ENCODE assay signal across 8 mouse cellular contexts in genomic region chr5:3345540-3345939, GRCm38 (mm10). TPM values are rescaled to one million over a fixed set of nuclear protein-coding genes. Genes with fewer than 3 reads are reported as not detected.
DNase-seq lines count a peak whose midpoint lies in the region; ATAC-seq and TF ChIP-seq lines count a peak whose summit lies in the region.
"Not testable (repeated sequence)": the region's sequence is repeated elsewhere in the genome, so short reads cannot be mapped to it uniquely, and the experiment has no call there.

No protein-coding gene starts in this region.

- peak; percentile 73 for DNase-seq in 3T3-L1 (ENCODE audit: low read depth, low spot score)
- DNase-seq in Muller cell, postnatal 12 days (ENCODE audit: inconsistent ontology term): peak; percentile 74
- DNase-seq in lung, embryonic 14.5 days: peak; percentile 31

- H3K4me3 ChIP-seq in forebrain, embryonic 12.5 days (replicated peaks); intestine, embryonic 15.5 days (replicated peaks); liver, embryonic 12.5 days; lung, embryonic 14.5 days (ENCODE audit: low read depth, low read length); midbrain, embryonic 13.5 days (replicated peaks): not testable (repeated sequence)
- H3K4me3 ChIP-seq in heart, embryonic 15.5 days: peak overlapping the region; percentile 84; the same call in 1 of the 2 replicates

- not testable (repeated sequence) for H3K27ac ChIP-seq in forebrain, embryonic 12.5 days; heart, embryonic 15.5 days; intestine, embryonic 15.5 days; liver, embryonic 12.5 days; lung, embryonic 14.5 days (ENCODE audit: low read depth); midbrain, embryonic 13.5 days

- peak overlapping the region; percentile 97; the same call in 1 of the 2 replicates for H3K4me2 ChIP-seq in forebrain, embryonic 12.5 days
- peak overlapping the region; percentile 83 for H3K4me2 ChIP-seq in heart, embryonic 15.5 days
- H3K4me2 ChIP-seq in intestine, embryonic 15.5 days (replicated peaks): peak overlapping the region; percentile 95; the same call in 1 of the 2 replicates
- peak overlapping the region; percentile 98 for H3K4me2 ChIP-seq in liver, embryonic 12.5 days
- peak overlapping the region; percentile 85 for H3K4me2 ChIP-seq in lung, embryonic 14.5 days
- H3K4me2 ChIP-seq in midbrain, embryonic 13.5 days (replicated peaks): 0 out of 2 replicates have a peak overlapping the region, but pooled peaks have one; percentile 94

- not testable (repeated sequence) for ATAC-seq in forebrain, embryonic 12.5 days (ENCODE audit: low FRiP score); heart, embryonic 15.5 days (replicated peaks; ENCODE audit: insufficient number of reproducible peaks, insufficient read depth, low FRiP score, low read depth); intestine, embryonic 15.5 days; liver, embryonic 12.5 days; lung, embryonic 14.5 days (ENCODE audit: insufficient read depth); midbrain, embryonic 13.5 days

- H3K27me3 ChIP-seq in forebrain, embryonic 12.5 days: peaks cover 18% of the 10 kb centered on the region
- H3K27me3 ChIP-seq in heart, embryonic 15.5 days; intestine, embryonic 15.5 days (replicated peaks); lung, embryonic 14.5 days (ENCODE audit: insufficient read depth, low read length): not testable (repeated sequence)
- H3K27me3 ChIP-seq in liver, embryonic 12.5 days (replicated peaks): peaks cover 10% of the 10 kb centered on the region
- H3K27me3 ChIP-seq in midbrain, embryonic 13.5 days: peaks cover 34% of the 10 kb centered on the region

- H3K4me1 ChIP-seq in forebrain, embryonic 12.5 days: peaks cover 25% of the 10 kb centered on the region
- not testable (repeated sequence) for H3K4me1 ChIP-seq in heart, embryonic 15.5 days (replicated peaks); intestine, embryonic 15.5 days (replicated peaks); lung, embryonic 14.5 days (ENCODE audit: insufficient read depth)
- H3K4me1 ChIP-seq in liver, embryonic 12.5 days: peaks cover 32% of the 10 kb centered on the region
- peaks cover 35% of the 10 kb centered on the region for H3K4me1 ChIP-seq in midbrain, embryonic 13.5 days (replicated peaks)

- H3K9ac ChIP-seq in forebrain, embryonic 12.5 days; heart, embryonic 15.5 days; intestine, embryonic 15.5 days; liver, embryonic 12.5 days; lung, embryonic 14.5 days; midbrain, embryonic 13.5 days (replicated peaks): not testable (repeated sequence)

- 59% methylated on average over 4 of the region's 4 CpGs for WGBS in forebrain, embryonic 12.5 days
- 62% methylated on average over 4 of the region's 4 CpGs for WGBS in heart, embryonic 15.5 days
- 27% methylated on average over 4 of the region's 4 CpGs for WGBS in intestine, embryonic 15.5 days
- 72% methylated on average over 4 of the region's 4 CpGs for WGBS in liver, embryonic 12.5 days (ENCODE audit: insufficient replicate concordance)
- WGBS in lung, embryonic 14.5 days: 28% methylated on average over 4 of the region's 4 CpGs
- 68% methylated on average over 4 of the region's 4 CpGs for WGBS in midbrain, embryonic 13.5 days

- not testable (repeated sequence) for TF ChIP-seq CTCF in lung, embryonic 14.5 days (IDR thresholded peaks at IDR 0.05; ENCODE audit: low read depth)

- H3K36me3 ChIP-seq in forebrain, embryonic 12.5 days (replicated peaks); heart, embryonic 15.5 days; intestine, embryonic 15.5 days; lung, embryonic 14.5 days (ENCODE audit: insufficient read depth); midbrain, embryonic 13.5 days: not testable (repeated sequence)
- peaks cover 25% of the 10 kb centered on the region for H3K36me3 ChIP-seq in liver, embryonic 12.5 days

- H3K9me3 ChIP-seq in forebrain, embryonic 12.5 days; heart, embryonic 15.5 days (replicated peaks); intestine, embryonic 15.5 days; liver, embryonic 12.5 days (replicated peaks); lung, embryonic 14.5 days (ENCODE audit: low read depth, low read length); midbrain, embryonic 13.5 days: not testable (repeated sequence)

RNA-seq across cellular contexts. Expression of gene Cdk6, which starts 4.3 kb away (rescaled TPM):
- polyA plus RNA-seq in forebrain, embryonic 12.5 days (2016; fragmentation: Nextera tagmentation; extraction: Ambion mirVana): 31.2 and 32.4 TPM in 2 replicates
- 31.7 and 45.4 TPM in 2 replicates for polyA plus RNA-seq in heart, embryonic 15.5 days (2015; fragmentation: Nextera tagmentation; extraction: Ambion mirVana)
- polyA plus RNA-seq in intestine, embryonic 15.5 days (2015; fragmentation: Nextera tagmentation; extraction: Ambion mirVana): 30.1 and 32.6 TPM in 2 replicates
- polyA plus RNA-seq in liver, embryonic 12.5 days (2016; fragmentation: Nextera tagmentation; extraction: Ambion mirVana): 35.1 and 40.1 TPM in 2 replicates
- 57.8 and 63.3 TPM in 2 replicates for polyA plus RNA-seq in lung, embryonic 14.5 days (2014; fragmentation: Nextera tagmentation; extraction: Ambion mirVana)
- polyA plus RNA-seq in midbrain, embryonic 13.5 days (2015; fragmentation: Nextera tagmentation; extraction: Ambion mirVana): 15.9 and 18.0 TPM in 2 replicates
